Mouse (Mus musculus): ENCODE data around the gene Tmem43. TPM values are rescaled to one million over a fixed set of nuclear protein-coding genes. Genes with fewer than 3 reads are reported as not detected.

The Tmem43 gene
- polyA plus RNA-seq, 1 experiment, result 79.5 TPM

GRCm38 (mm10) chr6:91530673-91531072, 57.2 kb downstream of the Tmem43 start:
- Histone ChIP-seq H3K4me3 (replicated peaks; ENCODE audit: extremely low read depth, low read depth, low read length) (no peak overlapping the region), H3K4me1 (ENCODE audit: control insufficient read depth, insufficient read depth, low read length) (no peaks in the 10 kb centered on the region)
- TF ChIP-seq CTCF (IDR thresholded peaks at IDR 0.05; ENCODE audit: insufficient read depth, low read length), result no peak
- no peak for TF ChIP-seq POLR2A (IDR thresholded peaks at IDR 0.05; ENCODE audit: borderline replicate concordance, extremely low read depth, low read depth, low read length)
- no peak for DNase-seq
- 94% methylated on average over 8 of the region's 8 CpGs for WGBS

DNA sequence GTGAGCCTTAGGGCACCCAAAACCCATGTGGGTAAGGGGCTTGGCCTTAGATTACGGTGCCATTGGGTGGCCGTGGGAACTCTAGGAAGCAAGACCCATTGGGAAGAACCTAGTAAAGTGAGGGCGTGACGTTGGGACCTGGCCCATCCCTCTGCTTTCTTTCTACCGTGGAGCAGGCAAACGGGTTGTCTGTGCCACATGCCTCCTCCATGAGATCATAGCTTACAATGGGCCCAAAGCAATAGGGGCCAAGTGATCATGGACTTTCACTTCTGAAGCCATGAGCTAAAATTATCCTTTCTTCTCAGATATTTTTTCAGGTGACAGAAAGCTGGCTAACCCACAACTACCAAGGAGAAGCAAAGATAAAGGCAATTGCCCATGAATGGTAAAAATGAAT, 57.8 kb downstream of the Tmem43 start:
- no peak for DNase-seq

DNA sequence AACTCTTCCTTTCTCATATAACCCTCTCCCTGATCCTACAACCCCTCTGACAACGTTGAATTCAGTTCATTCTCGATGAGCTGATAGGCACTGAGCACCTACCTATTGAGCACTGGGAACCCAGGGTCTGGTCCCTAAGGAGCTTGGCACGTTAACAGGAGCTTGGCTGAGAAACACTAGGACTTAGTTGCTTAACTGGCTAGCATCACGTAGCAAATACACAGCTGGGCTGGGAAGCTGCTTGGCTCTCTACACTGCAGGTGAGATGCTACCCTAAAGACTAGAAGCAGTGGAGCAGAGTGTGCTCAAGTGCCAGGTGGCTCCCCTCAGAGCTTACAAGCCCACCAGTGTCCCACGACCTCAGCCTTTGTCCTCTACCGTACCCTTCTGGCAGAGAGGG, 59.2 kb downstream of the Tmem43 start:
- Histone ChIP-seq H3K4me1 (ENCODE audit: control insufficient read depth, insufficient read depth, low read length) (no peaks in the 10 kb centered on the region), H3K4me3 (replicated peaks; ENCODE audit: extremely low read depth, low read depth, low read length) (no peak overlapping the region)
- DNase-seq, result no peak
- 56% methylated on average over 6 of the region's 6 CpGs for WGBS
- TF ChIP-seq CTCF (IDR thresholded peaks at IDR 0.05; ENCODE audit: insufficient read depth, low read length), result no peak
- no peak for TF ChIP-seq POLR2A (IDR thresholded peaks at IDR 0.05; ENCODE audit: borderline replicate concordance, extremely low read depth, low read depth, low read length)

More for the DNA sequence above, 57.8 kb downstream of the Tmem43 start:
- H3K4me3 ChIP-seq (replicated peaks; ENCODE audit: extremely low read depth, low read depth, low read length), result no peak overlapping the region
- no peaks in the 10 kb centered on the region for H3K4me1 ChIP-seq (ENCODE audit: control insufficient read depth, insufficient read depth, low read length)
- TF ChIP-seq POLR2A (IDR thresholded peaks at IDR 0.05; ENCODE audit: borderline replicate concordance, extremely low read depth, low read depth, low read length) (no peak), CTCF (IDR thresholded peaks at IDR 0.05; ENCODE audit: insufficient read depth, low read length) (no peak)
- 66% methylated on average over 6 of the region's 6 CpGs for WGBS

DNA sequence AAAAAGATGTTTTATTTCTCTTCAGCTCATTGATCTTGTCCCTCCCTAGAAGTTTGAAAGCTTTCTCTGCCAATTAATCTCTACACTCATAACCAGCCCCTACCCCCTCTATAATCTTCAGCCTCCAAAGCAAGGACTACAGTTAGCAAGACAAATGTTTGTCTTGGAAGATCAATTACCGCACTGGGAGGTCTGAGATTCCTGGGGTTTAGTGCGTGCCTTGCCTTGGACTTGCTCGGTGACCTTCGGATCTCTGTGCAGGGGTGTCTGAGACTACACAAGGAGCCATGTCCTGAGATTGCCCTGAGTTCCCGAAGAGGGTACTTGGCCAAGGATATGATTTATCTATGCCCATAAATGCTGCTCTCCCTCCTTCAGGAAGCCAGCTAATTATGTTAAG, 59.9 kb downstream of the Tmem43 start:
- no peak for DNase-seq
- WGBS, result 49% methylated on average over 5 of the region's 5 CpGs
- no peaks in the 10 kb centered on the region for H3K4me1 ChIP-seq (ENCODE audit: control insufficient read depth, insufficient read depth, low read length)
- TF ChIP-seq CTCF (IDR thresholded peaks at IDR 0.05; ENCODE audit: insufficient read depth, low read length) (no peak), POLR2A (IDR thresholded peaks at IDR 0.05; ENCODE audit: borderline replicate concordance, extremely low read depth, low read depth, low read length) (no peak)
- H3K4me3 ChIP-seq (replicated peaks; ENCODE audit: extremely low read depth, low read depth, low read length), result no peak overlapping the region

- H3K4me3 ChIP-seq (replicated peaks; ENCODE audit: extremely low read depth, low read depth, low read length), result no peak overlapping the region
- TF ChIP-seq POLR2A (IDR thresholded peaks at IDR 0.05; ENCODE audit: borderline replicate concordance, extremely low read depth, low read depth, low read length) (no peak), CTCF (IDR thresholded peaks at IDR 0.05; ENCODE audit: insufficient read depth, low read length) (no peak)
- DNase-seq, result no peak
- 45% methylated on average over 2 of the region's 2 CpGs for WGBS
- H3K4me1 ChIP-seq (ENCODE audit: control insufficient read depth, insufficient read depth, low read length), result no peaks in the 10 kb centered on the region
Observed at GRCm38 (mm10) chr6:91533771-91534170, 60.3 kb downstream of the Tmem43 start.

DNA sequence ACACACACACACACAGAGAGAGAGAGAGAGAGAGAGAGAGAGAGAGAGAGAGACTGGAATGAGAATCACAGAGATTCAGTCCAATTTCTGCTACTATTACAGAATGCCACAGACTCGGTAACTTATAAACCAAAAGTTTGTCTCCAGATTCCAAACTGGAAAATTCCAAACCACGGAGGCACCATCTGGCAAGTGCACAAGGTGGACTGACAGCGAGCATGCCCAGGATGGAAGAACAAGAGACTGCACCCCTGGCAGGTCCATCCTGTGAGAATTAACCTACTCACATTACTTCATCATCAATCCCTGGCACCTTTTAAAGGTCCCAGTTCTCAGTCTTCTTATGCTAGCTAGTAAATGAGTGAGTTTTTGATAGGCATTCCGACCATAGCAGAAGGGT, 60.8 kb downstream of the Tmem43 start:
- no peak overlapping the region for H3K4me3 ChIP-seq (replicated peaks; ENCODE audit: extremely low read depth, low read depth, low read length)
- 65% methylated on average over 4 of the region's 4 CpGs for WGBS
- TF ChIP-seq POLR2A (IDR thresholded peaks at IDR 0.05; ENCODE audit: borderline replicate concordance, extremely low read depth, low read depth, low read length) (no peak), CTCF (IDR thresholded peaks at IDR 0.05; ENCODE audit: insufficient read depth, low read length) (no peak)
- no peaks in the 10 kb centered on the region for H3K4me1 ChIP-seq (ENCODE audit: control insufficient read depth, insufficient read depth, low read length)
- no peak for DNase-seq

GRCm38 (mm10) chr6:91535231-91535630, 61.7 kb downstream of the Tmem43 start:
- WGBS, result 78% methylated on average over 3 of the region's 3 CpGs
- TF ChIP-seq CTCF (IDR thresholded peaks at IDR 0.05; ENCODE audit: insufficient read depth, low read length) (no peak), POLR2A (IDR thresholded peaks at IDR 0.05; ENCODE audit: borderline replicate concordance, extremely low read depth, low read depth, low read length) (no peak)

GRCm38 (mm10) chr6:91536047-91536765, 62.7 kb downstream of the Tmem43 start:
- no peak for DNase-seq
- no peak overlapping the region for H3K4me3 ChIP-seq (replicated peaks; ENCODE audit: extremely low read depth, low read depth, low read length)
- 71% methylated on average over 11 of the region's 11 CpGs for WGBS
- TF ChIP-seq POLR2A (IDR thresholded peaks at IDR 0.05; ENCODE audit: borderline replicate concordance, extremely low read depth, low read depth, low read length), result no peak
- TF ChIP-seq CTCF (IDR thresholded peaks at IDR 0.05; ENCODE audit: insufficient read depth, low read length), result no peak
- H3K4me1 ChIP-seq (ENCODE audit: control insufficient read depth, insufficient read depth, low read length), result no peaks in the 10 kb centered on the region

More at GRCm38 (mm10) chr6:91535231-91535630, 61.7 kb downstream of the Tmem43 start:
- no peak overlapping the region for H3K4me3 ChIP-seq (replicated peaks; ENCODE audit: extremely low read depth, low read depth, low read length)
- no peak for DNase-seq
- no peaks in the 10 kb centered on the region for H3K4me1 ChIP-seq (ENCODE audit: control insufficient read depth, insufficient read depth, low read length)

Other genes with a start within 250 kb of the Tmem43 start
- 9.7 and 10.8 TPM in 2 replicates for gene Wnt7a, start 62.3 kb upstream of the Tmem43 start, polyA plus RNA-seq (2012; rRNA removed)
- gene Chchd4, start 157 bp upstream of the Tmem43 start, polyA plus RNA-seq (2012; rRNA removed), result 3.5 and 4.4 TPM in 2 replicates
- 12.4 and 17.3 TPM in 2 replicates for gene Xpc, start 42.2 kb downstream of the Tmem43 start, polyA plus RNA-seq (2012; rRNA removed)
- 7.7 and 10.8 TPM in 2 replicates for gene Lsm3, start 42.2 kb downstream of the Tmem43 start, polyA plus RNA-seq (2012; rRNA removed)
- gene Slc6a6, start 210.3 kb downstream of the Tmem43 start, polyA plus RNA-seq (2012; rRNA removed), result 178 and 228 TPM in 2 replicates